Mouse (Mus musculus): ENCODE results near the gene Ube2dnl2.

Gene Ube2dnl2

DNA sequence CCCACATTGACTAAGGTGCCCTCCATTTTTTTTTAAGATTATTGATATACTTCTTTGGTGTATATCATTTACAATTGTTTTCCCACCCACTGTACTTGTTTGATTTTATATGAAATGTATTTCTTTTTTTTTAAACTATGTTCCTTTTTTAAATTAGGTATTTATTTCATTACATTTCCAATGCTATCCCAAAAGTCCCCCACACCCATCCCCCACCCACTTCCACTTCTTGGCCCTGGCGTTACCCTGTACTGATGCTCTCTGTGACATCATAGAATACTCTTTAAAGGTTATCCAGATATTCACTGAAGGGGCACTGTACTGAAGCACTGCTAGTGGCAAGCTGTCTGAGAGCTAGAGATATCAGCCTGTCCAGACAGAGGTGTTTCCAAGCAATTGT is at the start of gene Ube2dnl2:
TSS of gene Ube2dnl2 (plus strand) at position 301 of the 400 bp plus-strand sequence.
- no peak for DNase-seq (ENCODE audit: low read depth, low spot score)

DNA sequence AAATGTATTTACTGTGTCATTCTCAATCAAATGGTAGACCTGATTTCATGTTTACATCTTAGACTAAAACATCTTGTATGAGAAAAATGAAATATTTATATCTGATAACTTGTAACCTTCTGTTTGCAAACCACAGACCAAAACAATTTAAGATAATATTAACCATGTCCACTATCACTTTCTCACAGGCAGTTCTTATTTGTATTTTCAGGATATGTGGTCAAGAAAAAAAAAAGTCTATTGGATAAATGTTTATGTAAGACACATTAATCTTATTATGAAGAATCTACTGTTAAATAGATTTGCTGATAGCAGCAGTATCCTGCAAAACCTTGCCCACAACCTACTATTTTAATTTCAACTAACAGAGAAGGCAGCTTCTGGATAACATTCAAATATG is 11.9 kb upstream of the Ube2dnl2 start:
- DNase-seq (ENCODE audit: low read depth, low spot score), result no peak

DNA sequence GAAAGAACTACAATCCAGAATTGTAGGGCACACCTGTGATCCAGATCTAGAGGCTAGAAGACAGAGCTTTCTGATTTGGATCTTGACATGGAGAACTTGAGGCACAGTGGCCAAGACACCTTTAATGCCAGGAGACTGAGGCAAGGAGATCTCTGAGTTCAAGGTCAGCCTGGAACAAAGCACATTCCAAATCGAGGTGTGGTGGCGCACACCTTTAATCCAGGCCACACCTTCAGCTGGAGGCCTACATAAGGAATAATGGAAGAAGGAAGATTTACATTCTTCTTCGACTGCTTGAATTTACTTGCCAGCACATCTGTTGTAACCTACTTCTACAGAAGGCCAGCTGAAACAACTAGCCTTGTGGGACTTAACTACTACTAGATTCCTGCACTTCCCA is 9.9 kb upstream of the Ube2dnl2 start:
- DNase-seq (ENCODE audit: low read depth, low spot score), result peak; percentile 80

DNA sequence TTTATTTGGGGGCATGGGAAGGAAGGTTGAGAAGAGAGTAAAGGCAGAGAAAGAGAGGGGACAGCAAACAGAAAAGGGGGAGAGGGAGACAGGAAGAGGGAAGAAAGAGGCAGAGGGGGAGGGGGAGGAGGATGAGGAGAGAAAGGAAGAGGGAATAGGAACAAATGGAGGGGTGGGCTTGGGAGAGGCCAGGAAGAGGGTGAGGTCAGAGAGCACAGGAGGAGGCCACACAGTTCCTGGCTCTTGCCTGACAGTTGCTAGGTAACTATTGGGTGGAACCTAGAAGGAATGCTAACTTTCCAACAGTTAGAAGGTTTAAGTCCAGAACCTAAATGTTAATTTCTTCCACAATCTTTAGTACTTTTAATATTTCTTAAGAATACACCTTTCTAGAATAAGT is 4.0 kb upstream of the Ube2dnl2 start:
- peak; percentile 89 for DNase-seq (ENCODE audit: low read depth, low spot score)

DNA sequence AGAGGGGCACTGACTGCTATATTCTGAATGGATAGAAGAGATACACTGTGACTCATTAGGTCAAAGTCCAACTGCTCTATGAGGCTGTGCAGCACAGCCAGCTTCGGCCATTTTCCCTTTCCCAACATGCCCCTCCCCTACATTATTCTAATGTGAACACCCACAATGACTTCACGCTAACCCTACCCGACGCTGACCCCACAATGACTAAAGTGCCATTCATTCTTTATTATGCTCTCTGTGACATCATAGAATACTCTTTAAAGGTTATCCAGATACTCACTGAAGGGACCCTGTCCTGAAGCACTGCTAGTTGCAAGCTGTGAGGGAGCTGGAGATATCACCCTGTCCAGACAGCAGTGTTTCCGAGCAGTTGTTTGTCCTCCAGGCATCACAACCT is 2.7 kb upstream of the Ube2dnl2 start, which contains the start of gene Ube2dnl1:
TSS of gene Ube2dnl1 (plus strand) at position 301 of the 400 bp plus-strand sequence.
- peak; percentile 61 for DNase-seq (ENCODE audit: low read depth, low spot score)

DNA sequence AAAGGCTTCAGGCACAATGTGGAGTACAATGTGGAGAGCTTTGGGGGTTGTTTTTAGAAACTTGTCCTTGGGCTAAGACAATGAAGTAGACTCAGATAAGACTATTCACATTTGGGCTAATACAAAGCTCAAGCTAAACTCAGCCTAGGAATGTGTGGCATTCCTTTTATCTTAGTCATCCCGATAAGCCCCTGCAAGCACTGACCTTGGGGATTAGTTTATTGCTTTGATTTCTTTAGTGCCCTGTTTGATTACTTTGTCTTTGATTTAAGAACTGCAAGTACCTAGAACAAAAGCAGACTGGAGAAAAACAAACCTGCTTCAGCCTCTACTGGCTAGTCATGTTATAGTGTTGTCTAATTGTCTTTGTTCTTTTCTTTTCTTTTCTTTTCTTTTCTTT is 47.7 kb downstream of the Ube2dnl2 start:
- peak; percentile 91 for DNase-seq (ENCODE audit: low read depth, low spot score)

Data from R1 (cell line).